Mouse (Mus musculus) c-Kit-positive CD71-negative TER-119-negative erythroid progenitor cells, embryonic 14.5 days (primary cell): ENCODE data around the gene Trappc2l.

Experiments used
- DNase-seq: peaks from one replicate; pipeline ENCODE4 v3.0.0-alpha.2; 2013; ENCODE audit warnings: low read depth

The Trappc2l gene

DNA sequence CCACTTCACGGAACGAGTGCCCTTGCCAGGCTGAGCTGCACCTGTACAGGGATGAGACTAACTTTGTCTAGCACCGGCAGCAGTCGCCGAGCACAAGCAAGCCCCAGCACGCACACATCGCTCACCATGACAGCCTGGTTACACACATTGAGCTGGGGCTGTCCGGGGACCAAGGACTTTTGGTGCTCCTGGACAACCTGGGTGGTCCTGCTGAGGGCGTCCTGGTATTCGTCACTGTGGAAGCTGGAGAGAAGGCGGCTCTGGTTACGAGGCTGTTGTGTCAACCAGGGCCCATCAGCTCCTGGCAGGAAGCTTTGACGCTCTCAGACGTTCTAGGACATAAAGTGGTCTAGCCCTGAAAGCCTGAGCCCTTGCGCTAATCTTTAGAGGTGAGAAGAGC is 30.5 kb upstream of the Trappc2l start:
- DNase-seq: no peak

DNA sequence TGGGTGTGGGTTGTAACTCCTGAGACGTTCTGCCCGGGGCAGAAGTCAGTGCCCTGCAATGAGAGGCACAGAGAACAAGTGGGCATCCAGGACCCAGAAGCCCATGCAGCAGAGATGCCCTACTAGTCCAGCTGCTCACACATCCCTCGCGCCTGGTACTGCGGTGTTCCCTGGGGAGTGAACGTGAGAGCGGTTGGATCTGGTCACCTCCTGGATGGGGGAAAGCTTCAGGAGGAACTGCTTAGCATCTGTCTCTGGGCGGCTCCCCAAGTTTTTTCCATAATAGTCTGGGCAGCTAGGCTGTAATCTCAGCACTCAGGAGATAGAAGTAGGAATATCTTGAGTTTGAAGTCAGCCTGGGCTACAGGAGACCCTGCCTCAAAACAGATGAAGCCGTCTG is 26.5 kb upstream of the Trappc2l start:
- no peak for DNase-seq

DNA sequence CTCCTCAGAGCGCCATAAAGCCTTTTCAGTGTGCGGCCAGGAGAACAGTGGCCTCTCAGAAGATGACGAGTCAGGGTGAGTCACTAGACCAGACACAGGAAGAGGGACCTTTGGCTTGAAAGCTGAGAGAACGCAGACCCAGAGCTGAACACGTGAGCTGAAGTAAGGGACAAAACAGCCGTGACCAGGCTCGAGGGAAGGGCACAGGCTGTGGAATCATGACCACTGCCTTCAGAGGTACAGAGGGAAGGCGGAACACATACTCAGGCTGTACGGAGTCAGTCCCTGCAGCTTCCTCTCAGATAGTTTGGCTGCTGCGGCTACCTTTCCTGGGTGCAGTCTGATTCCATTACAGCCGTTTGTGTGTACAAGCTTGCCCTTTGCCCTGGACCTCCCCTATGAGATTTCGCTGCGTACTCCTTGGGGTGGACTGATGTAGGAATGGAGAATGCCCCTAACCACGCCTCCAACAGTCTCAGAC is 26.0 kb upstream of the Trappc2l start:
- no peak for DNase-seq

DNA sequence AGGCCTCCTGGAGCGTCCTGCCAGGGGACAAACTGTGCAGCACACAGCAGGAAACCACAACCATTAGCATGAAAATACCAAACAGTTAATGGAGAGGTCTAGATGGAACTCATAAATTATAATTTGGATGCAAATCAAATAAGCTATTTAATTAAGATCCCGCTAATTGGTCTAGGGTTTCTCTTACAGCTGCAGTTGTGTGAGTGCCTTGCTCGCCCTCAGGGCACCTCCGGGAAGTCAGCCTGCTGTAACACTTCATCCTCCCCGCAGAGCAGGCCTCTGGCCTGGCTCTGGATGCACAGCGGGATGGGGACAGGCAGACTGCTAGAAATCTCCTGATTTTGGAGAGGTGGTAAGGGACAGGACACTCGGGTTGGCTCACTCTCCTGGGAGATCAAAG is 25.3 kb upstream of the Trappc2l start:
- no peak for DNase-seq

DNA sequence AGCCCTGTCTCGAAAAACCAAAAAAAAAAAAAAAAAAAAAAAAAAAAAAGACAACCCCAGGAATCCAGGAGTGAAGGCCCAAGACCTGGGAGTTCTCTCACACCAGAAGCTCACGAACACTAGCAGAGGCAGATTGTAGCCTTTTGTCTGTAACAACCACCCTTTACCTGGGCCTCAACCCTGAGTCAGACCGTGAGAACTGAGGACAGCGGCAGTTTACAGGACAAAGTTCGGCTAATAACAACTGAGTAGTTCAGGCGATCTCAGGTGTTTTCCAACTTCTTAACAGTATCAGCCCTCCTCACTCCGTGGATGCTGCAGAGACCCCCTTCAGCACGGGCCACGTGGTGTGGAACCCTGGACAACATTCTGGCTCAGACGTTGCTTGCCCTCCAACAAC is 24.7 kb upstream of the Trappc2l start:
- no peak for DNase-seq

DNA sequence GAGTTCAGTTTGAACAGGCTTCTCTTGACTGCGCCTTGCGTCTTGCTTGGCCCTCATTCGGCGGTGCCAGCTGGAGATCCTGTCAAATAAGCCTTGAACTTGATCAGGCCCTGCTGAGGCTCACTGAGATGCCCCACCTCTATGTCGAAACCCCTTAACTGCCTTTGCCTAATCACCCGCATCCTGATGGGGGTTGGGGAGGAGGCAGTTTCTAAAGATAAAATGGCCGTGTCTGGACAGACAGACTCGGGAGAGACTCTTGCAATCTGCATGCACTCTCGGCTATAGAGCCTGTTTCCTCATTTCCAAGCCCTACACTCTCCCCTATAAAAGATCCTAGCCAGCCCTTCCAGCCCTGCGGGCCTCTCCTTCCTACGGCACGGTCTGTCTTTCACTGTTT is 18.2 kb upstream of the Trappc2l start:
- DNase-seq: no peak

DNA sequence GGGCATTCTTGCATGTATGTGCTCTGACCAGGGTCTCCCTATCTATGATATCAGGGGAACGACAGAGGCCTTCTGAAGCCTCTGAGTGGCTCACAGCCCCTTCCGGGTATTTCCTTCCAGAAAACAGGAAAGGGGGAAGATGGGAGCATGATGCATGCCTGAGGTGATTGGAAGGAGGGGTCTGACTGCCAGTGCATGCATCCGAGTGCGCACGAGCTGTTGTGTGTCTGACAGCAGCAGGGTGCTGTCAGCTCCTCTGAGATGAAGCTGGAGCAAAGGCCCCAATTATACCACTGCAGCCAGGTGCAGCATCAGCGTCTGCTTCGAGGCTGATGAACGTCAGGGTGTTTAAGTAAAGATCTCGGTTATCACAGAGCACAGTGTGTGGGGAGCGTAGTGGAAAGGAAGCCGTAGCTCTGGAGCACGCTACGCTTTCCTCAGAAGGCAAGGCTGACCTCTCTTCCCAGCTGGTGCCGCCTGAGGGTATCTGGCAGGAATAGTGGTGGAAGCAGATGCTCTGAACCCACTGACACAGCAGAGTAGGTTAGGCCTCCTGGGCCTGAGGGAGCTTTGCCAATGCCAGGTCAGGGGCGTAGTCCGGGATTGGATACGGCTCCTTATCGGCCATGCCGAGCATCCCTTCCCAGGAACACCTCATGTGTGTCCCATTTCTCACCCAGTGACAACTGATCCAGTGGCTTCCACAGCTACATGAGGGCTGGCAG is 17.5 kb upstream of the Trappc2l start:
- no peak for DNase-seq

DNA sequence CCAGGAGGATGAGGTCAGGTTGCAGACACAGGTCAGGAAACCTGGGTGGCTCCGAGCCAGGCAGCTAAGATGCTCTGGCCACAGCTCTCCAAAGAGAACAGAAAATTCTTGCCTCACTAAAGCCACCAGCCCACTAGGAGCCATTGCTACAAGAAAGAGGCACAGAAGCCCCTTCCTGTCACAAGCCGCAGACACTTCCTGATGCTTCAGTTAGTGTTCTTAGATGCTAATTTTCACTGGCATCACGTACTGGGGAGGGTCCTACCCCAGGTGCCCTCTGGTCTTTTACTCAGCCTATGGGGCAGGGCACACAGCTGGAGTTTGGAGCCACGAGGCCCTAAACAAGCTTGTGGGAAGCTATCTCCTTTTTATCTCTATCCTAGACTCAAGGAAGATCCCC is 15.4 kb upstream of the Trappc2l start:
- DNase-seq: no peak

DNA sequence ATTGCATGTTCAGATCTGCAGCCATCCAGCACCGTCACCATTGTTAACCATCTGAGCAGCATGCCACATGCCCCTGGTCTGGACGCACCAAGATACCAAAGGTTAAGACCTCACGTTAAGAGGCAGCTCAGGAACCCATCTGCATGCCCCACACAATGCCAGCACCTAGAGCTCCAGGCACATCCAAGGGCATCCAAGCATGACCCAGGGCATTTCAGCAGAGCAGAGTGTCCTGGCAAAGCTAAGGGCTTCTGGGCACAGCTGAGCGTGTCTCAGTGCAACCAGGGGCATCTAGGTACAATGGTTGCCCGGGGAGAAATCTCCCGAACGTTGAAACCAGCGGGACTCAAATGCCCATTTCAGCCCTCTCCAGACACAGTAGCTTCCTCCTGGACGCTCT is 10.8 kb upstream of the Trappc2l start:
- no peak for DNase-seq

DNA sequence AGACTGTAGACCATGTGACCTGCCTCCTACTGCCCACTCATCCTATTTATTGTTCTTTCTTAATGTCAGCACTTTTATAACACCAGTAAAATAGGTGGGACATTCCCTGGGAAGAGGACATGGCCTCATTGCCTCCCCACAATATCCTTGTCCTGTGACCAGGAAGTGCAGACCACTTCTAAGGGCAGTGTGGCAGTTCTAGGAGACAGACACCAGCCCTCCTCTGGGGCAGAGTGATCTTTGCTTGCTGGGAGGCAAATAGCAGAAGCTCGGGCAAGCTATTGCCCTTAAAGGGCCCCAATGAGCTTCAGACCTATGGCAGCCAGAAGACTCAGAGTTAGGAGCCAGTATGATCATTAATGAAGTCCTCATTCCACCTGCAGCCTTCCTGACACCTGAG is 6.8 kb upstream of the Trappc2l start:
- no peak for DNase-seq

DNA sequence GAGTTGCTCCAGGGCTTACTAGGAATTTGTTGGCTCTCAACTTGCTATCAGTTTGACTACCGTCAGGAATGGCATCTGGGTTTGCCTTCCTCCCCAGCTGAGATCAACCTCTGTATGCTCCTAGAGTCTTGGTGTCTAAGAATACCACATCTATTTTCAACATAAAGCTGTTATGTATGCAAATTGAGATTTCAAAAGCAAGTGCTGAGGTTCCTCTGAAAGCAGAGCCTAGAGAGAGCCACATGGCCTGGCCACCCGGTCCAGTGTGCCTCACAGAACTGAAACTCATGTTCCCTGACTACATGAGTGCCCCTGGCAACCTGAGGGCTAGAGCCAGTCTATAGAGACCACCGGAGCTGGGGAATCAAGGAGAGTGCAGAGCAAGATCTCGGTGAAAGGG is 6.1 kb upstream of the Trappc2l start:
- DNase-seq: no peak

DNA sequence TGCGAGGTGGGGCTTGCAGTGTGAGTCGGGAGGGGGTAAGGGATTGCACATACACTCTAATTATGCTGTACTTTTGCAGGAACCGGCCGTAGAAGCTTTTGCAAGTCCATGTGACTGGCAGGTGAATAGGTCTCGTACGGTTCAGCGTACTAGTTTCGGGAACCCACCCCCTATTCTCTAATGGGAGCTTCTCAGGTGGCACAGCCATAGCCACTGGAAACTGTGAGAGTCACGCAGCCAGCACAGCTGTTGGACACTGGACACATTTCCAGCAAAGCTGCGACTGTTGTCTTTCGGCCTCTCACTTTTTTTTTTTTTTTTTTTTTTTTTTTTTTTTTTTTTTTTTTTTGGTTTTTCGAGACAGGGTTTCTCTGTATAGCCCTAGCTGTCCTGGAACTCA is 4.6 kb upstream of the Trappc2l start:
- DNase-seq: no peak

DNA sequence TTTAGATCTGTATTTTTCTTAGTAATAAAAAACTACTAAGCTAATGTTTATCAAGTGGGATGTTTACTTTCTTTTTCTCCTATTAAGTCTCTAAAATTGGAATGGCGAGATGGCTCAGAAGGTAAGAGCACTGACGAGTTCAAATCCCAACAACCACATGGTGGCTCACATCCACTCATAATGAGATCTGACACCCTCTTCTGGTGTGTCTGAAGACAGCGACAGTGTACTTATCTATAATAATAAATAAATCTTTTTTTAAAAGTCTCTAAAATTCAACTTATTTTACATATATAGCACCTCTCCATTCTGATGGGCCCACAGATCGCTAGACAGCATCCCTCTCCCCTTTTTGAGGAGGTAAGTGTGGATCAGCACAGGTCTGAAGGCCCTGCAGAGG is 1.2 kb upstream of the Trappc2l start:
- no peak for DNase-seq

DNA sequence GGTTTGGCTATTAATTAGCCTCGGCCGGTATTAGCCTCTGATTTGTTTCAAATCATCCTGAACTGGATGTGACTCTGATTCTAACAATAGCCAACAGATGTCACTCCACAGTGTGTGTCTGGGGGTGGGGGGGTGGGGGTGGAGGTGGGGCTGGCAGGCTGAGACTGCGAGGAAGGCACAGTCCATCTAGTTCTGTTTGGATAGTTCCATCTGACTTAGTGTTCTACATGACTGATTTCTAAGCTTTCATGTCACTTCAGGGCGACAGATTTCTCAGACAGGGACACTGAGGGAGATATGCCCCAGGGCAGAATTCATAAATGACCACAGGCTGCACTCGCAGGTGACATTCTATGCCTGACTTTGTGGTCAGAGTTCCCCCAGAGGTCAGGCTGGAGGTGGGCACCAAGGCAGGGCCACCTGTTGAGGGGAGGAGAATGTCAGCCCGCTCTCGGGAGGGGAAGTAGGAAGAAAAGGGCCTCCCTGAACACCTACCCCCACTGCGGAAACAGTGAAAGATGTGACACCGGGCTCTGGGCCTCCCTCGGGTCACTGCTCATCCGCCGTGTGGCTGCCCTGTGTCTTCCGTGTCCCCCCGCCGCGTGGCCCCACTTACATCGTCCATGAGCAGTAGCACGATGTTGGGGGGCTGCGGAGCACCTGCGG is 695 bp upstream of the Trappc2l start:
- DNase-seq: no peak

DNA sequence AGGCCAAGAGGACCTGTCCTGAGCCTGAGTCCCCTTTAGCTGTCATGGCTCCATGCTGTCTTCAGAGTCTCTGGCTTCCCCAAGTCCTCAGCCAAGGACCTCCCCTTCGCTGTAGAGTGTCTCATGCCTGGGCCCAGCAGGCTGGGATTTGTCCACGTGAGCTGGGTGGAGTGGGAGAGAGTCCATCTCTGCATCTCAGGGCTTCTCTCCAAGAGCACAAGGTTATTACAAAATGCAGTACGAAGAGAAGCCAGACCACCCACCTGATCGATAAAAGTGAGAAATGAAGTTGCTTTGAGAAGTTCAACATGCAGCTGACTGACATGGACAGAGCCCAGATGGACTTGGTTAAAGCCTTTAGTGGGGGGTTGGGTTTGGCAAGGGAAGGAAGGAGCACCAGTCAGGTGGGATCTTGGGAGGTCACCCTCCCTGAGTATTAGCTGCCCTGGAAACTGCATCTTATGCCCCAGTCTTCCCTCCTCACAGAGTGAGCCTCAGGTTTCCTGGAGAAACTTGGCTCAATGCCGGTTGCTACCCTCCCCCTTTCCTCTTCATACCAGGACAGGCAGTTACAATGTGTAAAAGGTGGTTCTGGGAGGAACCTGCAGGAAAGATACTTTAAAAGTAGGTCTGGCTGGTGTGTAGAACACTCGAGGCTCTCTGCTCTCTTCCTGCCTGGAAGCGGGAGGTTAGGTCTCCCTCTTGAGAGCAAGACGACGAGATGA is 4.9 kb downstream of the Trappc2l start:
- DNase-seq: no peak

DNA sequence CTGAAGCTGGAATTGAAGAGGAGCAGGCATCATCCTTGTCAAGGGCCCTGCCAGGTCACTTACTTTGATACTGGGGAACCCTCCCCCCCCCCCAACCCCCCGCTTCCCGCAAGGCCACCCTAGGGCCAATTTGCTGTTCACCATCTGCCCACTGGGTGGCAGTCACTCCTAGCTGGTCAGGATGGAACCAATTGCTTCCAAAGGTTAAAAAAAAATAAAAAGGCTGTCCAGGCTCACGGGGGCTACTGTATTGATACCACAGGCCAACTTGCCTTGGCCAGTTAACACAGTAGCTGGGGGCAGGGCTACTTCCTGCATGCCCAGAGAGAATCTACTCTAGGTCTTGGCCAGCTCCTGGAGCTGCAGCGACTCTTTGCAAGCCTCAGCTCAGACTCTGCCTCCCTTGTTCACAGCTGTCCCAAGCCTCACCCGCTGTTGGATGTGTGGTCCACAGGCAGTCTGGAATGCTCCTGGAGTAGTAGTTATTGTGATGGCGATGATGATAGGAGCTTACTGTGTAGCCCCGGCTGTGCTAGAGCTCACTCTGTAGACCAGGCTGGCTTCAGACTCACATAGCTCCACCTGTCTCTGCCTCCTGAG is 6.6 kb downstream of the Trappc2l start:
- DNase-seq: peak; percentile 73

DNA sequence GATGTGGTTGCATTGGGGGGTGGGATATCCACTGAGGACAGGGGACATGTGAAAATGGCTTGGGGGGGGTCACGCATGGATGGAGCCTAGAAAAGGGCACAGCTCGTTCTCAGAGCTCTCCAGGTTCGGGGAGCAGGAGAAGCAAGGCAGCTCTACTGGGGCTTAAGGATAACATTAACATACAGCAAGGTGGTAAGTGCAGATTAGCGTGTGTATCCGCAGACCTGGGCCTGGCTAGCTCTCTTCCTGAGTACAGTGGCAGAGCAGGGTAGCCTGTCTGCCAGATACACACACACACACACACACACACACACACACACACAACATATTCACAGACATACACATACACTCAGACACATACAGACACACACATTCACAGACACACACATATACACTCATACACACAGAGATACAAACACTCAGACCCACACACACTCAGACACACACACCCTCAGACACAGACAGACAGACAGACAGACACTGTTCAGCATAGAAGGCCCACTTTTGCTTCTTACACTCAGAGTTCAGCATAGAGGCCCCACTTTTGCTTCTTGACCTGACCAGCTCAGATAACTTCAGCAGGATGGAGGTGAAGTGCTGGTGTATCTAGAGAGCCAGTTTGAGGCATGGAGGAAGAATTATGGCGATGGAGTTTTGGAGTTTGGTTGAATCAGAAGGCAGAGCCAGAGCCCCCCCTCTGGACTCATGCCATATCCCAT is 7.4 kb downstream of the Trappc2l start:
- no peak for DNase-seq

DNA sequence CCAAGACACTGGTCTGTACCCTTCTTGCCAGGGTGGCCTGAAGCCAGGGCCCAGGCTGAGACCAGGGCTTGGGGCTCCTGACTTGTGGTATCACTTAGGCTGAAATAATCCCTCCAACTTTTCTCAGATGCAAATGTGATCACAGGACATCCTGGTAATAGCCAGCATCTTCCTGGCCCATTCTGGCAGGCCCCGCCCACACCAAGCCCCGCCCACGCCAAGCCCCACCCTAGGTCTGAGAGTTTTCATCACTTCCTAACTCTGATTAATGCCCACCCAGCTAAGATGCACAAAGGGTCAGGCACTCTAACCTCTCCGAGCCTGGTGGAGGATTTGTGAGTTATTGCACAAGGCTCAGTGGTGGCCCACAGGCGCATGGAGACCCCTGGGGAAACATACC is 9.0 kb downstream of the Trappc2l start:
- DNase-seq: no peak

DNA sequence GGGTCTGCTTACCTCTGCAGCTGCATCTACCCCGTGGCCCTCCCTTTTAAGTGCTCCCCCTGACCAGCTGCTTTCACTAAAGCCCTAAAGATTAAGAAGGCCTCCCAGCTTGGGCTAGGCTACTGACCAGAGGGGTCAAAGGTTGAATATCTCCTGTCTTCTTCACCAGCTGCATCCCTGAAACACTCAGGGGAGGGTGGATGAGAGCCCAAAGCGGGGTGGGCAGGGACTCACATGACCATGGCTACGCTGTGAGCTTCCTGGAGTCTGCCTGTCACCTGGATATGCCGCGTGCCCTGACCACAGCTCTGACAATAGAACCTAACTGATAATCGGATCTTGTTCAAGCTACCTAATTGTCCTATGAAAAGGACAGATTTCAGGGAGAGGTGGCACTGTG is 11.3 kb downstream of the Trappc2l start, which contains the start of gene Pabpn1l:
Gene Pabpn1l, minus strand, starts transcription at position 13 of the 400 bp plus-strand sequence.
- DNase-seq: no peak

DNA sequence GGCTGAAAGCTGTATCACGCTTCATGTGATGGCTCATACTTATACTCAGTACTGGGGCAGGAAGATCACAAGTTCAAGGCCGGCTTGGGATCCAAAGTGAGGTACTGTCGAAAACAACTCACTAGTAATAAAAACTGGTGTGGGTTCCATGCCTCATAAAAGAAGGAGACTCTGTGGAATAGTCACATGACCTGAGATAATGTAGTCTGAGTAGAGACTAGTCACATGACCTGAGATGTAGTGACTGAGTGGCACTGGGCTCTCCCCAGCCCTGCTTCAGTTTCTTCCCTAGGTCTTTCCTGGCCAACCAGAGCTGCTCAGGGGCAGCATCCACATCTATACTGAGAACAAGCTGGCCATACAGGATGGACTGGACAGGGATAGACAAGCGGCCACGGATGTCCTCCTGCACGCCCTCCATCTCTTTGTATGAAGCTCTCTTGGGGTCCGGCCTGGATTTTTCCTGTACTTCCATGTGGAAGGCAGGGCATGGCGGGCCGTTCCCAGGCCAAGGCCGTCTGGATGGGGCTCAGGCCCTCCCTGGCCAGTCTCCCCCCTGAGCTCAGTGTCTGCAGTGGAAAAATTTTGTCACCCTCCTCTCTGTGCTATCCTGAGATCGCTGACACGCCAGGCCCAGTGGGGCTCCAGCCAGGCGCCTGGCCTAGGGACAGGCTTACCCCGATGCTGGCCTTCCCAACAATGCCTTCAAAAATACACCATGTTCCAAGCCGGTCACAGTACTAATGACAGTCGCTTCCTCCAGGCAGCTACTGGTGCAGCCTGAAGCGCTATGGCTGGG is 12.6 kb downstream of the Trappc2l start:
- DNase-seq: no peak

DNA sequence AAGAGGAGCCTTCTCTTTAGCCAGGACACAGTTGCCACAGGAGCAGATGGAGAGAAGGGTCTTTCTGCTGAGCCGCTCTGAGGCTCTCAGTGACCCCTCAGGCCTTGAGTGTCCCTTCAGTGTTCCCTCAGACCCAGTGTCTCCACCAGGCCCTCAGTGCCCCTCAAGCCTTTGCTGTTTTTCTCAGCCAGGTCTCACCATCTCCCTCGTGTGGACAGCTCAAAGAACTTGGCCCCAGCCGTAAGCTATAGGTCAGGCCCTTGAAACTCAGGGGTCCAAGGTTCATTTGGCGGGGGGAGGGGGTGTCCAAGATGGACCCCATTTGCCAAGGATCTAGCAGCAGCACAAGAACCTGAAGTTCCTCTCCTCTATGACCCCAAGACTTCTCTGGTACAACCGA is 13.2 kb downstream of the Trappc2l start:
- DNase-seq: no peak
